Mouse (Mus musculus) gastrocnemius, adult 8-10 months (tissue): ENCODE measurements around the gene Cfap43. TPM values are rescaled to one million over a fixed set of nuclear protein-coding genes. Genes with fewer than 3 reads are reported as not detected.
"Not testable (repeated sequence)": the region's sequence is repeated elsewhere in the genome, so short reads cannot be mapped to it uniquely, and the experiment has no call there.

Experiments
- DNase-seq, 2 experiments: peaks; one replicate each; pipeline ENCODE4 v3.0.0; 2022; ENCODE audit warnings: low spot score in 2 of 2
- total RNA-seq, 4 experiments: library from RNA; stranded (reverse); gene quantifications; 2 replicates each; pipeline ENCODE4 v1.2.4; 2022

The Cfap43 gene
- total RNA-seq, 4 experiments from 2014 or later = not detected

- DNase-seq = no peak
Measured at GRCm38 (mm10) chr19:47853951-47854795, 64.9 kb downstream of the Cfap43 start.

DNA sequence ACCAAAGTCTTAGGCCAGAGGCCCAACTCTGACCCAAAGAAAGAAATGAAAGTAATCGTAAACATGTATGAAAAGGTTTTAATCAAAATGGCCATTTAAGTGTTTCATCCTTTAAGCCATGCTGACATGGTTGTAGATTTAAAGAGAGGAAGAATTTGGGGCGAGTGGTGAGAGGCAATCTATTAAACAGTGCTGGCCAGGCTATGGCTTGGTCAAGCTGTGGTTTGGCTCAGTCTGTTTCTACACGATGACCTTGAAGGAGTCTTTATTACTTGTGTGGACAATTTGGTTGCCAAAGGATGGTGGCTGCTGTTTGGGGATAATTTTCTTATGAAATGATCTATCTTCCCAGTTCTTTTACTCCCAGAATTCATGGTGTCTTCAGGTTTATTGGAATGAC, 66.0 kb downstream of the Cfap43 start:
- DNase-seq = no peak

DNA sequence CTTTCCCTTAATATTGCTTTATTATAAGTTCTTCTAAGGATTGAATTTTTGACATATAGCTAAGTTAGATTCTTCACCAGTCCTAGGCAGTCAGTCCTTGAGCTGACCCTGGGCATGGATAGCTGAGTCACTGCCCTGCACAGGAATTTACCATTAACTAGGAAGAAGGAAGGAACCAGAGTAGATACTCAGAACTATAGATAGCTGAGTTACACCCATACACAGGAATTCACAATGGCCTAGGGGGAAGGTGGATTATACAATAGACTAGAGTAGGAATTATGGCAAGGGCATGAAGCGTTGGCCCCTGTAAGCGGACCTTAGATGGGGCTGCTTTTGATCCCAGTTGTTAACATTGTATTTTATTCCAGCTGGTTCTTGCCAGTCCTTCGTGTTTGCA, 67.0 kb downstream of the Cfap43 start:
- not testable (repeated sequence) for DNase-seq

- no peak for DNase-seq
Measured at GRCm38 (mm10) chr19:47849735-47850134, 69.4 kb downstream of the Cfap43 start.

- not testable (repeated sequence) for DNase-seq
Measured at GRCm38 (mm10) chr19:47841234-47841633, 77.9 kb downstream of the Cfap43 start.

- no peak for DNase-seq
Measured at GRCm38 (mm10) chr19:47837527-47837901, 81.6 kb downstream of the Cfap43 start.

DNA sequence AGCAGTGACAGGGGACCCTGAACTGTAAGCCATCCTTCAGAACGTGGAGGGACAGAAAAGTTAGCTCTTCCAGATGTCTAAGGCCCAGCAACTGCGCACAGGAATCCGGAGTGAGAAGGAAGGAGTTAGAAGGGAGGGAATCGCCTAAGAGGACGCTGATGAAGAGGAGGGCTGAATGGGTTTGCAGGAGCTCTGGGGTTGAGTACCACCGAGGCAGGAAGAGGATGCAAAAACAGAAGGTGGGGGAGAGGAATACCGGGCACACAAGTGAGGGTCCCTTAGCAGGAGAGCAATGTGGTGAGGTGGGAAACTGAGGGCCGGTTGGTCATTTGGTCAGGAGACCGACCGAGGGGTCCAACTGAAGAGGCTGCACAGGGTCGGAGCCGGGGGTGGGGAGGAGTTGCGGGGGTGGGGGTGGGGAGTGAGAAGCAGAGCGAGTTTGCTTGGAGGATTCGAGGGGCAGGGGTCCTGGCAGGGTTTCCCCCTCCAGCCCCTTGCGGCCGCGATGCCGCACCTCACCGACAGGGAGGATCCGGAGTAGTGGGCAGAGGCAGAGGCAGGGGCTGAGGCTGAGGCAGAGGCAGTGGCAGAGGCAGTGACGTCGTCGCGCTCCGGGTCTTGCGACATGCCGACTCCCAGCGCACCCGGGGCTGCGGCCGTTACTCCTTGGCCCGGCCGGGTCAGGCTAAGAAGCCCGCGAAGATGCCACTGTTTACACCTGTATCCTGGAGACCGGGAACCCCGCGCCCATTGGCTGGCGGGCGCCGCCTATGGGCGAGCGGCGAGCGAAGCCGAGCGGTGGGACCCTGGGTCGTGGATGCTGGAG, 82.2 kb downstream of the Cfap43 start:
- peak in 1 of 2 experiments; percentile 13 for DNase-seq

DNA sequence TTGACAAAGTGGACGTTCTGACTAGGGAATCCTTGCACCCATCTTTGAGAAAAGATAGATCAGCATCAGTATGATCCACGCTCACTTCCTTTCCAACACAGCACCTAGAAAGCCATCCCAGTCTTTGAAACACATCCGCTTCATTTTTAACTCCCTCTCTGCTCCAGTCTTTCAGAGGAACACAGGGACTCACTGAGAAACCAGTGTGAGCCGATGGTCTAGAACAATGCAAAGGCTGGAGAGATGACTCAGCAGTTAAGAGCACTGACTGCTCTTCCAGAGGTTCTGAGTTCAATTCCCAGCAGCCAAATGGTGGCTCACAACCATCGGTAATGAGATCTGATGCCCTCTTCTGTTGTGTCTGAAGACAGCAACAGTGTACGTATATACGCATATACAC, 83.3 kb downstream of the Cfap43 start:
- DNase-seq = no peak

DNA sequence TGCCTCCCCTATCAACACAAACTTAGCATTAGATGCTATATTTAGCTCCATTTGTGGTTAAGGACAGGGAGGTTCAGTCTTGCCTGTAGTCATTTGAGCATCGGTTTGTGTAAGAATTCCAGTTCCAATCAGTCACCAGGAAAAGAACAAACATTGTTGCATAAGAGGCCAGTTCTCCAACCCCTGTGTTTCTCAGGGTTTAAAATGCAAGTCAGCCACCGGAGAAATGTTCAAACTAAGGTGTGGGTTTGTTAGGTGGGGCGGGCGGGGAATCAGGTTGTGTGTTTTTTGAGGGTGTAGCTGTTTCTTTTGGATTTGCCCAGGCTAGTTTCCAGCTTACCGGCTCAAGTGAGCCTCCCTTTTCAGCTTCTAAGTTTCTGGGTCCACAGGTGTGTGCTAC, 84.5 kb downstream of the Cfap43 start:
- DNase-seq = no peak

GRCm38 (mm10) chr19:47832316-47832715, 86.8 kb downstream of the Cfap43 start:
- DNase-seq = no peak

DNA sequence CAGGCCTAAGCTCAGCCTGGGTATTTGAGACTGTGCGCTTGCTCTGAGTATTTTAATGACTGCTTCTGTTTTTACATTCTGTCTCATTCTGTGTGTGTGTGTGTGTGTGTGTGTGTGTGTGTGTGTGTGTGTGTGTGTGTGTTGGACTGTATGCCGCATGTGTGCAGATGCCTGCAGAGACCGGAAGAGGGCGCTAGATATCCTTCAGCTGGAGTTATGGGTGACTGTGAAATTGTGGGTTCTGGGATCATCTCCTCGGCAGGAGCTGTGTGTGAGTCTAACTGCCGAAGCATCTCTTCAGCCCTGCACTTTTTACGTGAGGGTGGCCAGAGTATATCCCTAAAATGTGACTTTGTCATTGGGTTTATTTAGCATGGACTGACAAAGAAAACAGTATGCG, 88.0 kb downstream of the Cfap43 start:
- DNase-seq = no peak

GRCm38 (mm10) chr19:47829913-47830450, 89.1 kb downstream of the Cfap43 start:
- DNase-seq = no peak

DNA sequence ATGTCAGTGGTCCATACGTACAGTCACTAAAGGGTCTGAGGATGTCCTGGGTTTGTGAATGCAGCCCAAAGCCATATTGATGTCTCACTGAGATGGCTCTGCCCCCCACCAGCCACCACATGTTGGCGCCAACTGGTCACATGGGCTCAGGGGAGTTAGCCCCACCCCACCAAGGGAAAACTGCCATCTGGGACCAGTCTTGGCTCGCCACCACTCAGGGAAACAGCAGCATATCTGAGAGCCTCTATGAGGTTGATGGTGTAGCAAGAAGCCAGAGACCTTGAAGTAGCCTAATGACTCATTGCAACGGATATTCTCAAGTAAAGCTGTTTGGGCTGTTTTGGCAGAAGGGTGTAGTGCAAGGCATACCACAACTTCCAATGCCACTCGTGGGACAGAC, 95.1 kb downstream of the Cfap43 start:
- no peak for DNase-seq

DNA sequence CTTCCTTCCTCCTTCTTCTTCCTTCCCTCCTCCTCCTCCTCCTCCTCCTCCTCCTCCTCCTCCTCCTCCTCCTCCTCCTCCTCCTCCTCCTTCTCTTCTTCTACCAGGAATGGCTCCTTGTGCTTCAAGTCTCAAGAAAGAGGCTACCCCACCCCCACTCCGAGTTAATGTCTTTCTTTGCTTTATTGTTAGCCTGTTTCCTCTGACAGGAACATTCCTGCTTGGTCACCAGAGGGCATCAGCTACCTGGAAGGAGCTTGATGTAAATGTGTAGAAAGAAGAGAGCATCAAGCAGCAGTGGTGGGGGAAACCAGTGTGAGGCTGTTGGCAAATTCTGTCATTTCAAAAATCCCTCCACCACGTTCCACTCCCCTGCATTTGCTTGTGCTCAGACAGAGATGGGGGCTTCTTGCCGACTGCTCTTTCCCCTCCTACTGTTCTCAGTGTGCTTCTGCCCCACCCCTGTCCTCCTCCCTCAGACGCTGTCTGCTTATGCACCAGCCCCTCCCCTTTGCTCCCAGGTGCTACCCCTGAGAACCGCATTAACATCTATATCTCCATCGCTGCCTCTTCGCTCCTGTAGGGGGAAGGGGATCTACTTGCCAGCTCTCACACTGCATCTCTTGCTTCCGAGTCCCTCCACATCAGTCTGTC, 96.8 kb downstream of the Cfap43 start:
- DNase-seq = no peak

DNA sequence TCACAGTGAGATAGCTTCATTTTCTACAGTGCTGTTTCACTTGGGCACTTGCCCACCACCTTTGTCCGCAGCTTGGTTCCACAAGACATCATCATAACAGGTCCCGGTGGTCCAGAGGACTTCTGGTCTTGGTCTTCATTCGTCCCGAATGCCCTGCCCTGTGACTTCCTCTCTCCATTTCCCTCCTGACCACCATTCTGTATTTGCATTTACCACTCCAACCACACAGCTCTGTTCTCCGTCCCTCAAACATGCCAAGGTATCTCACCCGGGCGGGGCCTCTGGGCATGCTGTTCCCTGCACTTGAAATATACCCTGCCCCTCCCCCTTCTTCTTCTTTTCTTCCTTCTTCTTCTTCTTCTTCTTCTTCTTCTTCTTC, 97.6 kb downstream of the Cfap43 start:
- no peak for DNase-seq

DNA sequence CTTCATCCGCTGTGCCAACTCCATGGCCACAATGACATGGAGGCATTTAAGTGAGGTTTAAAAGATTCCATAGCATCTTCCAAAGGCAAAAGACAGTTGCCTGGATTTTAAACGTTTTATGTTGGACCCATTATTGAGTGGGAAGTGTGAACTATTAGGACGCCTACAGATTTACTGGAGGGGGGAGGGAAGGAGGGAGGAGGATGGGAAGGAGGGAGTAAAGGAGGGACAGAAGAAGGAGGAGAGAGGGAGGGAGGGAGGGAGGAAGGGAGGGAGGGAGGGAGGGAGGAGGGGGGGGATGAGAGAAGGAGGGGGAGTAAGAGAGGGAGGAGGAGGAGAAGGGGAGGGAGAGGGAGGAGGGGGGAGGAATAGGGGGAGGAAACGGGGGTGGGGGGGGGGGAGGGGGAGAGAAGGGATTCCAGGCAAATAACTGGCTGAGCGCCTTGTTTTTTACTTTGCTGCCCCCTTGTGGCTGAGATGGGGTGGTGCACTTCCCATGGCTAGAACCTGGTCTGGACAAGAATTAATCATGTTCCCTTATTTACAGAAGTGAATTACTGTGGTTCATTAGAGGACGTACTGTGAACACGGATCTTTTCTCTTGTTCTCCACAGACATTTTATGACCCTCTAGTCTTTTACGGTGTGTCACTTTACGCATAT, 98.1 kb downstream of the Cfap43 start:
- DNase-seq = peak; percentile 21 to 43

- DNase-seq = no peak
Measured at GRCm38 (mm10) chr19:47817692-47818091, 101.4 kb downstream of the Cfap43 start.

- no peak for DNase-seq
Measured at GRCm38 (mm10) chr19:47814721-47815120, 104.4 kb downstream of the Cfap43 start.

DNA sequence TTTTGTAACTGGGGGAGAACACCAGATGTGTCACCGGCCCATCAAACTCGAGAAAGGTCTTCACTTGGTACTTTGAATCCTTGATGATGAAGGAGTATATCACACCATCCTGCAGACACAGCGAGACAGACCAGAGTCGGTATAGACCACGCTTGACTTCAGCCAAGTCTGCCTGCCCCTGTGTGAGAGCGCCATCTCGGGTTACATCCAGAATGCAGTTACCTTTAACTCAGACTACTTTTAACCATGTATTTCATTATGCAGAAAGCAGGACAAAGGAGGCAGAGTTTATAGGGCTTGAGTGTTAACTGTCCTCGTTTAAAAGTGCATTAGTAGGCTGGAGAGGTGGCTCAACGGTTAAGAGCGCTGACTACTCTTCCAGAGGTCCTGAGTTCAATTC, 107.0 kb downstream of the Cfap43 start:
- no peak for DNase-seq

DNA sequence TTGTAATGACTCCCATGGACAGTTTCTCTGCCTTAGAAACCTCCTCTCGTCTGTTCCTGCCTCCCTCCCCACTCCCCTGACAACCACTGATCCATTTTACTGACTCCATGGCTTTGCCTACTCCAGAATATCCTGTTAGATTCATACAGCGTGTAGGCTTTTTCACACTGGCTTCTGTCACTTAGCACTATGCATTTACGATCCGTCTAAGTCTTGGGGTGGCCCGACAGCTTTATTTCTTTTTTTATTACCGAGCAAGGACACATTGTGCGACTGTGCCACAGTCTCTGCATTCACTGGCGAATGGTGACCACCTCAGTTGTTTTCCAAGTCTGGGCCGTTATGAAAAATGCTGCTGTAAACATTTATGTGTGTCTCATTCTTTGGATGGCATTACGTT, 120.5 kb downstream of the Cfap43 start:
- DNase-seq = no peak

- DNase-seq = no peak
Measured at GRCm38 (mm10) chr19:47796699-47797098, 122.4 kb downstream of the Cfap43 start.
